Mouse (Mus musculus) ES-E14 (cell line): ENCODE data around the gene Ms4a6d. TPM values are rescaled to one million over a fixed set of nuclear protein-coding genes. Genes with fewer than 3 reads are reported as not detected.

Experiments
- DNase-seq: peaks from one replicate; pipeline ENCODE4 v3.0.0-alpha.2; 2013; ENCODE audit warnings: low read depth, low spot score
- H3K27ac ChIP-seq: 2 replicates; pipeline ENCODE4 v1.5.1; 2012; ENCODE audit warnings: low read depth, mild to moderate bottlenecking, low read length, moderate library complexity, mixed read lengths; ENCODE audit not compliant: poor library complexity, insufficient read depth, severe bottlenecking
- H3K36me3 ChIP-seq: 2 replicates; pipeline ENCODE4 v1.6.1; 2012; ENCODE audit warnings: mild to moderate bottlenecking, low read length, moderate library complexity, mixed read lengths; ENCODE audit not compliant: control insufficient read depth, poor library complexity, insufficient read depth, severe bottlenecking
- H3K4me1 ChIP-seq, 2 experiments: fragments of 150-350 bp in 1 of 2; sonication (generic) in 1 of 2; 2 replicates each; pipeline ENCODE4 v1.6.1; 2012; ENCODE audit warnings: low read length in 2 of 2, mild to moderate bottlenecking in 1 of 2, mixed read lengths in 1 of 2; ENCODE audit not compliant: control insufficient read depth in 2 of 2, insufficient read depth in 2 of 2, poor library complexity in 1 of 2
- H3K4me3 ChIP-seq, 2 experiments: fragments of 150-350 bp in 1 of 2; sonication (generic) in 1 of 2; 2 replicates each; pipeline ENCODE4 v1.5.1; 2012; ENCODE audit warnings: low read length in 2 of 2, low read depth in 1 of 2, mild to moderate bottlenecking in 1 of 2, mixed read lengths in 1 of 2; ENCODE audit not compliant: insufficient read depth in 1 of 2, poor library complexity in 1 of 2, severe bottlenecking in 1 of 2
- H3K9ac ChIP-seq: 2 replicates; pipeline ENCODE4 v1.6.1; 2012; ENCODE audit warnings: low read depth, mild to moderate bottlenecking, low read length, mixed read lengths; ENCODE audit not compliant: poor library complexity, insufficient read depth, severe bottlenecking
- H3K9me3 ChIP-seq: fragments of 150-350 bp; sonication (generic); 2 replicates; pipeline ENCODE4 v1.6.1; 2012; ENCODE audit warnings: low read depth, mild to moderate bottlenecking, low read length; ENCODE audit not compliant: control insufficient read depth, insufficient read depth
- CHD2 ChIP-seq: IDR thresholded peaks from 2 replicates; pipeline ENCODE4 v1.6.1; 2014; ENCODE audit warnings: mild to moderate bottlenecking, low read depth, low read length, inconsistent platforms
- HCFC1 ChIP-seq: IDR thresholded peaks from 2 replicates; pipeline ENCODE4 v1.6.1; 2012; ENCODE audit warnings: low read length, inconsistent platforms, borderline replicate concordance; ENCODE audit not compliant: insufficient read depth
- MAFK ChIP-seq: IDR thresholded peaks from 2 replicates; pipeline ENCODE4 v1.6.1; 2014; ENCODE audit warnings: mild to moderate bottlenecking, low read depth, low read length, inconsistent platforms; ENCODE audit not compliant: insufficient read depth
- ZC3H11A ChIP-seq: IDR thresholded peaks from 2 replicates; pipeline ENCODE4 v1.6.1; 2012; ENCODE audit warnings: low read depth, mild to moderate bottlenecking, inconsistent platforms, low read length, borderline replicate concordance
- ZNF384 ChIP-seq: IDR thresholded peaks from 2 replicates; pipeline ENCODE4 v1.6.1; 2012; ENCODE audit warnings: low read depth, low read length, inconsistent platforms
- in situ Hi-C, 2 experiments: fragments of 600-800 bp; cut with MboI; formaldehyde crosslinking; loops; one replicate each; pipeline ENCODE4 v1.15.1; 2025; ENCODE audit warnings: low sequenced_read_pairs in 2 of 2, inconsistent platforms in 1 of 2; ENCODE audit not compliant: unreplicated experiment in 2 of 2
- total RNA-seq: library from RNA; depleted of rRNA; stranded (reverse); fragments of 300-350 nt; gene quantifications from 2 replicates; pipeline ENCODE4 v1.2.3, GENCODE M21; 2012

Ms4a6d gene
- total RNA-seq, 1 experiment = 2.3 TPM

DNA sequence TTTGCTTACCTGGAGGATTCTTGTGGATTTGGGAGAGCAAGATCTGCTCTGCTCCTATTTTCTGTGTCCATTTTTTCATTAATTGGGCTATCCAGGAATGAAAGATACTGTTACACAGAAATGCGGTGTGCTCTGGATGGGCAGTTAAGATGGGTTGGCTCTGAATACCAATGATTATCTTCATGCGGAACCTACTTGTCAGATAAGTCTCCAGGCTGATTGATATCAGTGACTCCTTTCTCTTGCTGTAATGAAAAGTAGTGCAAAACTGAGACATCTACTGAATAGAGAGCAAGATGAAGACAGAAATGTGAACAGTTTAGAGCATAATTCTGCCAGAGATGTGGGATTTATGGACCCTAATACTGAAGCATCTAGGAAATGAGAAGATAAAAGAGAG lies 18.9 kb upstream of the Ms4a6d start, which contains the start of gene Ms4a2:
Gene Ms4a2 (minus strand): TSS at position 169 of the 400 bp plus-strand sequence.
- no peaks in the 10 kb centered on the region for H3K4me1 ChIP-seq
- no peak within 1 kb of the TSS for H3K4me3 ChIP-seq
- no peaks in the 10 kb centered on the region for H3K9me3 ChIP-seq
- DNase-seq = no peak
- no peak for TF ChIP-seq MAFK
- no peak for TF ChIP-seq ZNF384
- no peak for TF ChIP-seq CHD2
- no peak for TF ChIP-seq HCFC1
- no peak for TF ChIP-seq ZC3H11A
- no peaks in the 10 kb centered on the region for H3K36me3 ChIP-seq
- in situ Hi-C loops = no loop called here
- H3K27ac ChIP-seq = no peak within 1 kb of the TSS
- no peak within 1 kb of the TSS for H3K9ac ChIP-seq

DNA sequence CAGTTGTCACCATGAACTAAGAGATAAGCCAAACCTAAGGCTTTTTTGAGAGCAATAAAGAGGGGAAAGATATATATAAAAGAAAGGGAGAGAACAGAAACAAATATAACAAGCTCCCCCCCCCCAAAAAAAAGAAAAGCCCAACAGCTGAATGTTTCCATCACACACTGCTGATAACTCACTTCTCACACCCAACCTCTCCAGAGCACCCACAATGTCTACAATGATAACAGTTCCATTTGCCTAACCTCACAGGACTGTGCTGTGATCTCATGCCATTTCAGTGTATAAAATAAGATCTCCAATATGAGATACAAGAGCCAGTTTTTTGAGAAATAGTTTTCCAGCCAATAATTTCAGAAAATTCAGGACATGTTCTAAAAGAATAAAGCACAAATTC lies 13.3 kb upstream of the Ms4a6d start:
- TF ChIP-seq ZNF384 (no peak), CHD2 (no peak), HCFC1 (no peak), MAFK (no peak), ZC3H11A (no peak)
- DNase-seq = no peak
- no peak overlapping the region for H3K9ac ChIP-seq
- no peaks in the 10 kb centered on the region for H3K9me3 ChIP-seq
- in situ Hi-C loops = no loop called here
- H3K36me3 ChIP-seq = no peaks in the 10 kb centered on the region
- no peak overlapping the region for H3K4me3 ChIP-seq
- no peak overlapping the region for H3K27ac ChIP-seq
- no peaks in the 10 kb centered on the region for H3K4me1 ChIP-seq

DNA sequence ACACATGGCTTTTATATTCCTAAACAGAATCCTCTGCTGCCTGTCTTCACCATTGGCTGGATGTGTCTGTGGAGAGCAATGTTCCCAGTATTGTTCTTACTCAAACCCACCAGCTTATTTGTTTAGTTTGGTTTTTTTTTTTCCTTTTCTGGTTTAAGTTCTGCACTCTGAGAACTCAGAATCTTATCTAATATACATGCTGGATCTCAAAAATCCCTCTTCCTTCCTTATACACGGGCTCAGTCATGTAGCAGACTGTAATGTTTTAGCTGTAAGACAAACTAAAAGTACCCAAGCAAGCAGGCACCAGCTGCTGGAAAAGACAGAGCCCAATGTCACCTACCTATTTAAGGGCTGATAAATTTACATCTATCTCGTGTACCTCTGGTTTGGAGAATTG lies 10.2 kb upstream of the Ms4a6d start:
- peaks cover 0 to 2% of the 10 kb centered on the region in 2 experiments; a peak in 1 of 4 replicates for H3K4me1 ChIP-seq
- TF ChIP-seq HCFC1 = no peak
- TF ChIP-seq ZNF384 = no peak
- DNase-seq = no peak
- H3K9me3 ChIP-seq = no peaks in the 10 kb centered on the region
- H3K9ac ChIP-seq = no peak overlapping the region
- no peak overlapping the region for H3K27ac ChIP-seq
- no peak overlapping the region for H3K4me3 ChIP-seq
- in situ Hi-C loops = no loop called here
- H3K36me3 ChIP-seq = no peaks in the 10 kb centered on the region

DNA sequence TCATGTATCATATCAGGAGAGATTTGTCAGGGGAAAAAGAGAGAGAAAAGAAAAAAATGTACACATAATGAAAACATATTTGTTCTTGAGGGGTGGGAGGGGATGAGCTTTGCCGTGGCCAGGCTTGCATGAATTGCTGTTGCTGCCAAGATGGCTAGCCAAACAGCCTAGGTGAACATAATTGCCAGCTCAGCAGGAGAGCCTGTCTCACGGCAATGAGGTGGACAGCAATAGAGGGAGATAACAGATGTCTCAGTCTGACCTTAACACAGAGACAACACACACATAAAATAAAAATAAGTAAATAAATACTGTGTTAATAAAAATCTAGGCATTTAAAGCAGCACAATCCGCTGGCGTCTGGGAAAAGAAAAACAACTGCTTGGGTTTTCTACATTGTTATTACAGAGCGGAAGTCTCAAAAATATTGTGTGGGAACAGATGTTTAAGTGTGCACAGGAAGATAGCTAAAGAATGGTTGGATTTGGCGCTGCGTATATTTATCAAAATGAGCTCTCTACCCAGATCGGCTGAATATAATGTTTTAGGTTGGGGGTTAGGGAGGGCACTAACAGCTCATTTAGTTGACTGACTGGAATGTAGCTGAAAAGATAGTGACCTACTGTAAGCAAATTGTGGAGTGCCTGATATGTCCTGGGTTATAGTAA lies 9.3 kb upstream of the Ms4a6d start:
- in situ Hi-C loops = no loop called here
- H3K9me3 ChIP-seq = no peaks in the 10 kb centered on the region
- no peak for DNase-seq
- peaks cover 0 to 2% of the 10 kb centered on the region in 2 experiments; a peak in 1 of 4 replicates for H3K4me1 ChIP-seq
- no peak overlapping the region for H3K27ac ChIP-seq
- H3K9ac ChIP-seq = no peak overlapping the region
- H3K36me3 ChIP-seq = no peaks in the 10 kb centered on the region
- TF ChIP-seq HCFC1 = no peak
- TF ChIP-seq ZNF384 = no peak
- no peak for TF ChIP-seq MAFK
- H3K4me3 ChIP-seq = no peak overlapping the region

DNA sequence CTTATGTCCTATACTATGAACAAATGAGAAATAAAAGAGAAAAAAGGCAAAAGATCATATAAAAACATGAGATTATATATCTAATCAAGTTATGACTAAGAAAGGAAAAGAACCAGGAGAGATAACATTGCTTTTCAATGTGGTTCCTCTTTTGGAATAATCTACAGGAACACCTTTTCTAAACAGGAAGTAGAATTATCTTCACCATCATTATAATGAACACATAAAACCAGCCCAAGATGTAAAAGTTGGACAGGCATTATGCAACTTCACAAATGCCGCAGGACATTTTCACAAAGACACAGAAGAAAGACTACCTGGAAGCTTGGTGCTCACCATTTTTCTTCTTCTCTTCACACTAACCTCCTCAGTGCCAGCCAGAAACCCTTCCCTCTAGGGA lies 8.4 kb upstream of the Ms4a6d start:
- TF ChIP-seq HCFC1 = no peak
- TF ChIP-seq ZC3H11A = no peak
- Histone ChIP-seq H3K9ac (no peak overlapping the region), H3K36me3 (no peaks in the 10 kb centered on the region), H3K4me1 (peaks cover 0 to 2% of the 10 kb centered on the region in 2 experiments; a peak in 1 of 4 replicates), H3K27ac (no peak overlapping the region), H3K4me3 (no peak overlapping the region), H3K9me3 (no peaks in the 10 kb centered on the region)
- DNase-seq = no peak
- in situ Hi-C loops = no loop called here
